Mouse (Mus musculus): ENCODE measurements at regions not wholly inside any gene's neighbourhood (a gene's known extent, or its start where the extent isn't known, plus 50 kb on each side); places are given as distances from the start of the nearest gene placed in this dataset.

GRCm38 (mm10) chr8:91872278-91873115 is 70.6 kb upstream of the Irx3 start:
- 12% methylated on average over 29 of the region's 29 CpGs for WGBS
- no peaks in the 10 kb centered on the region for H3K4me1 ChIP-seq (ENCODE audit: insufficient read depth)
- no peaks in the 10 kb centered on the region for H3K9me3 ChIP-seq (ENCODE audit: low read length)
- peak overlapping the region; percentile 10; the same call in 1 of the 2 replicates for H3K9ac ChIP-seq
- no peak overlapping the region for H3K27ac ChIP-seq (ENCODE audit: low read depth, low read length)
- peak overlapping the region; percentile 44 for H3K4me2 ChIP-seq (ENCODE audit: low read depth)
- DNase-seq, result peak; percentile 22
- no peaks in the 10 kb centered on the region for H3K36me3 ChIP-seq (ENCODE audit: insufficient read depth)
- no peaks in the 10 kb centered on the region; the same call in 1 of the 2 replicates for H3K27me3 ChIP-seq (ENCODE audit: insufficient read depth, low read length)
- TF ChIP-seq CTCF (IDR thresholded peaks at IDR 0.05; ENCODE audit: low read depth), result 0 out of 2 replicates have a peak, but pooled peaks have one; percentile 12
- peak; percentile 43 for ATAC-seq
- H3K4me3 ChIP-seq (ENCODE audit: low read depth, low read length), result 0 out of 2 replicates have a peak overlapping the region, but pooled peaks have one; percentile 3

GRCm38 (mm10) chr8:91867069-91867468 is 65.2 kb upstream of the Irx3 start:
- DNase-seq (no peak), ATAC-seq (no peak)
- WGBS, result 15% methylated on average over 7 of the region's 7 CpGs
- Histone ChIP-seq H3K27me3 (ENCODE audit: insufficient read depth, low read length) (peaks cover 11% of the 10 kb centered on the region), H3K36me3 (ENCODE audit: insufficient read depth) (no peaks in the 10 kb centered on the region), H3K9me3 (ENCODE audit: low read length) (no peaks in the 10 kb centered on the region), H3K9ac (no peak overlapping the region), H3K4me1 (ENCODE audit: insufficient read depth) (no peaks in the 10 kb centered on the region), H3K4me3 (ENCODE audit: low read depth, low read length) (no peak overlapping the region), H3K27ac (ENCODE audit: low read depth, low read length) (no peak overlapping the region), H3K4me2 (ENCODE audit: low read depth) (no peak overlapping the region)
- TF ChIP-seq CTCF (IDR thresholded peaks at IDR 0.05; ENCODE audit: low read depth), result no peak

GRCm38 (mm10) chr8:91866076-91866475 is 64.2 kb upstream of the Irx3 start:
- 21% methylated on average over 7 of the region's 7 CpGs for WGBS
- H3K9ac ChIP-seq, result no peak overlapping the region

GRCm38 (mm10) chr8:91865361-91865760 is 63.5 kb upstream of the Irx3 start:
- ATAC-seq (no peak), DNase-seq (no peak)
- 9% methylated on average over 10 of the region's 10 CpGs for WGBS
- H3K27me3 ChIP-seq (ENCODE audit: insufficient read depth, low read length), result peaks cover 11% of the 10 kb centered on the region
- H3K4me1 ChIP-seq (ENCODE audit: insufficient read depth), result no peaks in the 10 kb centered on the region
- TF ChIP-seq CTCF (IDR thresholded peaks at IDR 0.05; ENCODE audit: low read depth), result no peak
- H3K36me3 ChIP-seq (ENCODE audit: insufficient read depth), result no peaks in the 10 kb centered on the region
- no peak overlapping the region for H3K4me3 ChIP-seq (ENCODE audit: low read depth, low read length)
- H3K27ac ChIP-seq (ENCODE audit: low read depth, low read length), result no peak overlapping the region
- H3K4me2 ChIP-seq (ENCODE audit: low read depth), result no peak overlapping the region
- no peaks in the 10 kb centered on the region for H3K9me3 ChIP-seq (ENCODE audit: low read length)
- no peak overlapping the region for H3K9ac ChIP-seq

More at GRCm38 (mm10) chr8:91866076-91866475, 64.2 kb upstream of the Irx3 start:
- Histone ChIP-seq H3K27ac (ENCODE audit: low read depth, low read length) (no peak overlapping the region), H3K4me1 (ENCODE audit: insufficient read depth) (no peaks in the 10 kb centered on the region), H3K4me2 (ENCODE audit: low read depth) (no peak overlapping the region), H3K36me3 (ENCODE audit: insufficient read depth) (no peaks in the 10 kb centered on the region), H3K27me3 (ENCODE audit: insufficient read depth, low read length) (peaks cover 11% of the 10 kb centered on the region), H3K4me3 (ENCODE audit: low read depth, low read length) (no peak overlapping the region), H3K9me3 (ENCODE audit: low read length) (no peaks in the 10 kb centered on the region)
- DNase-seq, result no peak
- ATAC-seq, result no peak
- no peak for TF ChIP-seq CTCF (IDR thresholded peaks at IDR 0.05; ENCODE audit: low read depth)

- H3K36me3 ChIP-seq (ENCODE audit: insufficient read depth), result no peaks in the 10 kb centered on the region
- no peak overlapping the region for H3K4me3 ChIP-seq (ENCODE audit: low read depth, low read length)
- H3K9me3 ChIP-seq (ENCODE audit: low read length), result no peaks in the 10 kb centered on the region
- DNase-seq, result no peak
- no peak overlapping the region for H3K27ac ChIP-seq (ENCODE audit: low read depth, low read length)
- H3K4me1 ChIP-seq (ENCODE audit: insufficient read depth), result no peaks in the 10 kb centered on the region
- WGBS, result 16% methylated on average over 4 of the region's 4 CpGs
- H3K9ac ChIP-seq, result no peak overlapping the region
- no peak overlapping the region for H3K4me2 ChIP-seq (ENCODE audit: low read depth)
- no peak for ATAC-seq
- TF ChIP-seq CTCF (IDR thresholded peaks at IDR 0.05; ENCODE audit: low read depth), result no peak
- peaks cover 11% of the 10 kb centered on the region for H3K27me3 ChIP-seq (ENCODE audit: insufficient read depth, low read length)
Observed at GRCm38 (mm10) chr8:91863505-91863904, 61.6 kb upstream of the Irx3 start.

- no peak for DNase-seq
Observed at GRCm38 (mm10) chr8:91855881-91856280, 54.0 kb upstream of the Irx3 start.

GRCm38 (mm10) chr8:91854369-91854768 is 52.5 kb upstream of the Irx3 start:
- Histone ChIP-seq H3K9me3 (ENCODE audit: low read length) (no peaks in the 10 kb centered on the region), H3K4me1 (ENCODE audit: insufficient read depth) (no peaks in the 10 kb centered on the region), H3K4me3 (ENCODE audit: low read depth, low read length) (no peak overlapping the region), H3K27ac (ENCODE audit: low read depth, low read length) (no peak overlapping the region), H3K4me2 (ENCODE audit: low read depth) (no peak overlapping the region), H3K9ac (no peak overlapping the region), H3K36me3 (ENCODE audit: insufficient read depth) (no peaks in the 10 kb centered on the region), H3K27me3 (ENCODE audit: insufficient read depth, low read length) (peaks cover 5% of the 10 kb centered on the region)
- 64% methylated on average over 4 of the region's 4 CpGs for WGBS
- TF ChIP-seq CTCF (IDR thresholded peaks at IDR 0.05; ENCODE audit: low read depth), result no peak
- DNase-seq (no peak), ATAC-seq (no peak)

More at GRCm38 (mm10) chr8:91855881-91856280, 54.0 kb upstream of the Irx3 start:
- ATAC-seq, result no peak
- Histone ChIP-seq H3K4me3 (ENCODE audit: low read depth, low read length) (no peak overlapping the region), H3K4me2 (ENCODE audit: low read depth) (no peak overlapping the region), H3K27me3 (ENCODE audit: insufficient read depth, low read length) (peaks cover 5% of the 10 kb centered on the region; the same call in 1 of the 2 replicates), H3K27ac (ENCODE audit: low read depth, low read length) (no peak overlapping the region), H3K9me3 (ENCODE audit: low read length) (no peaks in the 10 kb centered on the region), H3K9ac (no peak overlapping the region), H3K4me1 (ENCODE audit: insufficient read depth) (no peaks in the 10 kb centered on the region), H3K36me3 (ENCODE audit: insufficient read depth) (no peaks in the 10 kb centered on the region)
- WGBS, result 17% methylated on average over 14 of the region's 14 CpGs
- TF ChIP-seq CTCF (IDR thresholded peaks at IDR 0.05; ENCODE audit: low read depth), result no peak
